Mouse (Mus musculus): ENCODE measurements at regions not wholly inside any gene's neighbourhood (a gene's known extent, or its start where the extent isn't known, plus 50 kb on each side); places are given as distances from the start of the nearest gene placed in this dataset.

DNA sequence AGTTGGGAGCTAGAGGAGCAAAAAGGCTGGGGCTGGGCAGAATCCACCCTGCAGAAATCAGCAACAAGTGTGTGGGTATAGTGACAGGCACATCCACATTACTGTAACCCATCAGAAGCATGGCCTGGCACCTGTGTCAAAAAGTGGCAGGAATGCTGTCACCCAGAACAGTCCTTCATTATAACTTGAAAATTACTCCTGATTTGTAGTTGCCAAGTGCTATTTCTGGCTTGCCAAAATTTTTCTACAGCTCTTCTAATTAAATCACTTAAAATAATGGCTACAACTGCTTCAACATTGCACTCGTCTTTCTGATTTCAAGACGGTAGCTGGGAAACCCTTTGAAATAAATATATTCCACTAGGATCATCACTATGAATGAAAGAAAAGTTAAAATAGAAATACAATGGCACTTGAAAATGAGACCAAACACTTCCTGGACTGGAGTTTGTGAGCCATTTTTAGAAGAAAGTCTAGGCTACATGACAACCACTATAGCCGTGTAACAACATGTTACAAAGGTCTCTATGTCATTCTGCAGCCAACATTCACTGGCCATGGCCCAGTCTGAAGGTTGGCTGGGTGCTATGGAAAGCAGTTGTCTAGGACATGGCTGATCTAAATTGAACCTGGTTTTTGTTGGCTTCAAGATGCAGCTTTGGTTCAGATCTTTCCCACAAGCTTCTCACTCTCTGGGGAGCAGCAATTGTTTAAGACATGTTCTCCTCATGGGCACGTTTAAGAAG lies 190.6 kb upstream of the Tapt1 start:
- peak; percentile 12 for DNase-seq

DNA sequence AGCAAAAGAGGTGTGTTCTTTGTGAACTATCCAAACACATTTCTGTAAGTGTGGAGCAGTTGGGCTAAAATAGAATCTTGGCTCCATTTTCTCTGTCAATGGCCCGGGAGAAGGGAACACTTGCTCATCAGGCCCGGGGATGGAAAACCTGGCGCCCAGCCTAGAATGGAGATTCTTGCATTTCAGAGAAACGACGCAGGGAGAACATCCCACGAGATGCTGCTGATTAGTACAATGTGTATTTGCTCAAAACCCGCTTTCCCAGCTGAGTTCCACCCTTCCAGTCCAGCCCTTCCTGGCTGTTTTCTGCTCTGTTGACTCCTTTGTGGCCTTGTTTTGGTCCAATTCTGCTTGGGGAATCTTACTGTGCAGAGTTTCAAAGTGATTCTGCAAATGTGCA lies 188.0 kb upstream of the Tapt1 start:
- peak; percentile 89 for DNase-seq

DNA sequence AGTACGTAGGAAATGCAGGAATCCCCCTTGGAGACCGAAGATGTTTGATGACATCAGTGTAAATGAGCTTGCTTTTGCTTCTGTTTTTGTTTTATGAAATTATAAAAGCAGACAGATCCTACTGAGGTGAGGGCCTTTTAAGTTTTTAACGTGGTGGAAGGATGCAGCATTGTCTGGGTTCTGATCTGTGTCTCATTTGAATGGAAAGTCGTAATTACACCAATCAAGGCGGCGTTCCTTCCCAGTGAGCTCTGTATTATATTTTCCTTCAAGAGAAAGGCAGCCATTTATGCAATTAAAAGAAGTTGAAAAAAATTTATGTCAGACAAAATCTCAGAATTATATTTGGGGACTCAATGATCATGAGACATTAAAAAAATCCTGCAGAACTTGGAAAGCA lies 176.9 kb upstream of the Tapt1 start:
- DNase-seq: no peak

DNA sequence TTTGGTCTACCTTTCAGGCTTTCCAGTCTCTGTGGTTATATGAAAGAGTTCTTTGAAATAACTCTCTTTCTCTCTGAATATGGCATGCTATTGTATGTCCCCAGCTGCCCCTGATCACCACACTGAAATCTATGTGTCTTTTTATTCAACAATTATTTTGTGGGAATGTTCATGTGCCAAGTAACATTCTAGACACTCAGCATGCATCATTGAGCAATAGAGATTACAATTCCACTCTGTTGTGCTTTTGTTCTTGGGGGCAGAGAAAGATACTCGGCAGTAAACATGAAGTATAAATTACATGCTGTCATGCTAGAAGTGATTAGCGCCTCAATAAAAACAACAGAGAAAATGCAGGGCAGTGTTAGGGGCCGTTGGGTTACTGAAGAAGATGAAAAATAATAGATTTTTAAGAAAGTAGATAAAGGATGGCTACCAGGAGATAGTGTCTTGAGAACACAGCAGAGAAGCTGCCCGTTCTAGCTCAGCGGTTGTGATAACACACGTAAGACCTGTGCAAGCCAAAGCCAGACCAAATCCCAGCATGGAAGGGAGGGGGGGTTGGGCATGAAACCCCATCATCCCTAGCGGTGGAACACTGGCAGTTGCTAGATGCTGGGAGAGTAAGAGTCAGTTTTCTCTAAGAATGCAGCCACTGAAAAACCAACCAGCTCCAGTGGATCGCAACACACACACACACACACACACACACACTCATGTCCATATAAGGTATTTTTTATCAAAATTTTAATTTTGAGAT lies 174.3 kb upstream of the Tapt1 start:
- no peak for DNase-seq

DNA sequence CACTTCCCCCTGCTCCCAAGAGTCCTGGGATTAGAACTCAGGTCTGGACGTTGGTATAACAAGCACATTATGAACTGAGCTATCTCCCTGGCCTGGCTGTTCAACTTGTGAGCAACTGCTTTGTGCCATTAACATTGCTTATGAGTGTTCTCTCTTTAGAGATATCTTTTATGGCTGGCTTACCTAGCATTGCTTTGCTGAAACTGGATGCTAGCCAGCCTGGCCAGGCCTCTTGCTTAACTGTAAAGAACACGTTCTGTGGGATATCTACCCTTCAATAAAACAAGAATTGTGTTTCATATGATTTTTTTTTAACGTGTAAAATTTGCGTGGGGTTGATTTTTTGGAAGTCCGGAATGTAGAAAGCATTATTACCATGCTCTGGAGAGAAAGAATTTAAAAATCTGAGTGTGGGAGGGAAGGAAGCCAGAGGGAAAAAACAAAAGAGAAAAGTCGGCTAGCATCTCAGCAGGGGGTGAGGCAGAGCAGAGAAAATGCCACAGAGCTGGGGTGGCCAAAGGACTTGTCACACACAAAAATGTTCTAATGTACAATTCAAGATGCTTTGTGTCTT lies 160.9 kb upstream of the Tapt1 start:
- DNase-seq: no peak

DNA sequence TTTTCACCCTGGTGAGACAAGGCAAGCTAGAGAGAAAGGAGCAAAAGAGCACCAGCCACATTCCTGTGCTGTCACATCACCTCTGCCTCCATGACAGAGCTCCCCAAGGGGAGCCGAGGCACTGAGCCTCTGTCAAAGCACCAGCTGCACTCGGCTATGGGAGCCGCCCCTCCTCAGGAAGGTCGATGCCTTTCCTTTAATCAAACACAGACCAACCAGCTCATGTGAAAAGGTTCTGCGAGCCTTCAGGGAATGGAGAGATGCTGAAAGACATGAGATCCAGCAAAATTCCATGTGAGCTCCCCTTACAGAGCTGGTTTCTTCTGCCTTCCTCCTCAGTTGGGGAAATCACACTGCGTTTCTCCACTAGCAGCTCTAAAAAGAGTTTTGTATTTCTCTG lies 159.8 kb upstream of the Tapt1 start:
- DNase-seq: no peak

DNA sequence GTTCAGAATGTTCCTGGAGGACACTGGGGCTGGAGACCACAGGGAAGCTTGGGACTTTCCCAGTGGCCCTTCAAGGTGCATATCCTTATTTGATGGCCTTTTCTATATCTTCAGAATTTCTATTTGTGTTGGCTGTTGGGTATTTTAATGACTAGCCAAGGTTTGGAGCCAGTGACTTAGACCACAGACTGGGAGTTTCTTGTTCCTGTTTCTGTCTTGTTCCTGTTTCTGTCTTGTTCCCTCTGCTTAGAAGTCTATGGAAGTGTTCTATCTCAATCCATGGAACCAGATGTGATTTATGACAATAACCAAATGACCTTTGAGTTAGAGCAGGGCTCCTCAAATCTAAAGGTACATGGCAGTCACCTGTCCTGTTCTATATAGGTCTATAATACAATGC lies 156.6 kb upstream of the Tapt1 start:
- no peak for DNase-seq

DNA sequence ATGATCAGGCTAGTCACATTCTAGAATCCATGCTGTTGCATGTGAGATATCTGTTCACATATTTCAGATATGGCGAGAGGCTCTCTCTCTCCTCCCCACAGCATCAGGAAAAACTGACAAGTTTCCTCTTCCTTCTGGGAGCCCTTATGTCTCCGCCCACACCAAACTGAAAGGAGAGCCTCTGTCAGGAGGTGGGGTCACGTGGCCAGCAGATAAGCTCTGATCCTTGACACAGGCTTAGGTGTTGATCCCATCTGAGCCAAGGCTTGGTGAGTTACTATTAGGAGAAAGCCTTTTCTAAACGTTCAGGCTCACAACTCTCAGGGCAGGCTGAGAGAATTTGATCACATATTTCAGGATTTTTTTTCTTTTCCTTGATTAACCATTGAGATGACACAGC lies 143.6 kb upstream of the Tapt1 start:
- DNase-seq: no peak

DNA sequence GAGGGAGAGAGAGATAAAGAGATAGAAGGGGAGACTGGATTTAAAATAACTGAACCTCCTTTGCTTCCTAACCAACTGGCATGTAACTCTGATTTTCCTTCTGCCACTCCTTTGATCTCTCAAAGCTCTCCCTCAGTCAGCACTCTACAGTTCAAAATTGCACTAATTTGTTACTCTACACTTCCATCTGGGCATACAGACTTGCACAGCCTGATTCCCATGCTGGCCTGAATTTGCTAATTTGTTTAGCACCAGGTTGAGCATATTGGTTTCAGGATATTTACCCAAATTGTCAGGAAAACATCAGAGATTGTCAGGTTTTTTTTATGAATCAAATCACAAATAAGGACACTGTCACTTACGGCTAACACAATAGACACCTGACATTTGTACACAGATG lies 125.9 kb upstream of the Tapt1 start:
- no peak for DNase-seq

DNA sequence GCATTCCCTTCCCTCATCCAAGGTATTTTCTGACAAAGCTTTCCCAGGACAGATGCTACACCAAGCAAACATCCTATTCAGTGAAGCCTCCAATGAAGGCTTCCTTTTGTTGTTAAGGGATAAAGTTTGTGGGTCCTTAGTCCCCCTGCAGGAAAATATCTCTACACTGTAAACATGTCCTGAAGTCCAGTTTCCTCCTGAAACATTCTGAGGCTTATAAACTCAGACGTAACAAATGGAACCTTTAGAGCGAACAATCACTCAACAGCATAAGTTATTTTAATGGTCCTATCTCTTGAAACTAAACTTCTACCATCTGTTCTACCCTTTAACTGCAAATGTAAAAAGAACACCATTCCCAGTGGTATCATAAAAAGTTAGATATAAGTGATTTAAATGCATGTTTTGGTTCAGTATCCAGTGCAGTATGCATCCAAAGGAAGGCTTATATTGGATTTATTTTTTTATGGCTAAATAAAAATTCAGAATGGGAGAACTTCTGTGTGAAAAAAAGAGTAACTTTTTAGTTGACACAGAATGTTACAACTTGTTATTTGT lies 115.1 kb upstream of the Tapt1 start:
- DNase-seq: no peak

DNA sequence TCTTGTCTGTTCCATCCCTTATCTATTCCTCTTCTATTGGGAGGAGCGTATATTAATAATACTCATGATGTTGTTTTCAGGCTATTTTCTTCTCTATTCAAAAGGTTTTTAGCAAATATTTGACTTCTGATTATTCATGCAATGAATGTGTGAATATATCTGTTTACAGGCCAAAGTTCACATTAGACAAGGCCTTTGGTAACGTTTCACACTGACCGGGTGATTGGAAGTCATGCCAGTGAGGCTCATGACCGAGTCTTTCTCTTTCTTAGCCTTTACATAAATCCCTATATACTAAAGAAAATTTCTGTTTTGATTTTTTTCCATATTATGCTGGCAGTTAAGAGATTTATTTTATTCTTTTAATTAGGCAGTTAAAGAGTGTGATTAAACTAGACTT lies 112.2 kb upstream of the Tapt1 start:
- no peak for DNase-seq

DNA sequence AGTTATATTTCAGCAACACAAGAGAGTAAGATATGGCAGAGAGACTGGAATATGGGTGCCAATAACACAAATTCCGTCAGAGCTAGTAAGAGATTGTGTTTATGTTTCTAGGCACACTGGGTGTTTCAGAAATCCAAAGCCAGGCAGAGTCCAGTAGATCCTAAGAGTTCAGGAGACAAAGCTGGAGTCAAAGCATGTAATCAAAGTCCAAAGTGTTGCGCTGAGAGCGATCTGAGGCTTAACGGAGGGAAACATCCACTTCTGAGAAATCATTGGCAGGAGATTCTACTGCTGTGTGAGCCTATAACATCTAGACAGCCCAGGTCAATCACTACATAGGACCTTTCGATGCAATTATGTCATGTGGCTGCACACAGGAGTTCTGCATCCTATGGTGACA lies 109.3 kb upstream of the Tapt1 start:
- DNase-seq: no peak

DNA sequence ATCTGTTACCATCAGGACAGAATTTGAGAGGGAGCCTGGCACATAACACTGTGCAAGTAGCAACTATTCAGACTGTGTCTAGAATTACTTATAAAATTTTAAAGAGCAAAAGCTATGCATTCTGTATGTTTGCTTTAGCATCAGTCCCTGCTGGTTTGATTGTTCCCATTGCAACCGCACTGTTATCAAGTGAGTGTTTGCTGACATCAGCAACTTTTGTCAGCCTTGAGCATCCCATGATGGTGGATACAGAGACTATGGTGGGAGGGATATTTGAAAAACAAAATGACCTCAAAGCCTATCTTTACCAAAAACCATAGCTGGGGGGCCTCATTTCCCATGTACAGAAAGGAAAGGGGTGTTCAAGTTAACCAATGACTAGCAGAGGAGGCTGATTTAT lies 93.2 kb upstream of the Tapt1 start:
- DNase-seq: no peak

DNA sequence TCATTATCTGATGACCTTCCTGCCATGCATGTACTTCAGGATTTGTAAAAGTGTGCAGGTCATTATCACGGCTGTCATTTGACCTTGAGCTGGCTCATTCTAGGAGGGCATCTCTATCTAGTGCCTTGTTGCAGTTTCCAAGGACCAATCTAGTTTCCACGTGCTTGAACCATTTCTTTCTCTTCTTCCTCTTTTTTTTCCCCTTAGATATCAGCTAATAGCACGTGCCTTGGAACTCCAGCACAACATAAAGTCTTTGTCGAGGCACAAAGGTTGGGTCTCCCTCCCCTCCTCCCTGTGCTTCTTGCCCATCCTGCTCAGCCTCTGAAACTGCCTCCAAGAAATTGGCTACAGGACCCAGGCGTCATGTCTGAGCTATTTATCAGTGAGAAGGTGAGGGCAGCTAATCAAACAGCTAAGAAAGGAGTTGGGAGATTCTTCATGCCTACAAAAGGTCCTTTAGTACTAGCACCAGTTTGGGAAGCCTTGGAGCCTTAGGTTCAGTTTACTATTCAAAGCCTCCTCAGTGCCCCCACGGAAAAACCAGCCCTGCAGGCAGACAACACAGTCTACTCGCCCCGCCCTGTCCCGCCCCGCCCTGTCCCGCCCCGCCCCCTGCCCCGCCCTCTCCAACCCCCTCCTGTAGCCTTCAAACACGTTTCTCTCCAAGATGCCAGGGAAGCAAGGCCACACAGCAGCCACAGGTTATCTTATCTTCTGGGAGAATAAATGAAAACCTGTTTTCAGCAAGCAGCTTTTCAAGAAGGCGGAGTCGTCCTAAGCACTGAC lies 80.5 kb upstream of the Tapt1 start:
- no peak for DNase-seq

DNA sequence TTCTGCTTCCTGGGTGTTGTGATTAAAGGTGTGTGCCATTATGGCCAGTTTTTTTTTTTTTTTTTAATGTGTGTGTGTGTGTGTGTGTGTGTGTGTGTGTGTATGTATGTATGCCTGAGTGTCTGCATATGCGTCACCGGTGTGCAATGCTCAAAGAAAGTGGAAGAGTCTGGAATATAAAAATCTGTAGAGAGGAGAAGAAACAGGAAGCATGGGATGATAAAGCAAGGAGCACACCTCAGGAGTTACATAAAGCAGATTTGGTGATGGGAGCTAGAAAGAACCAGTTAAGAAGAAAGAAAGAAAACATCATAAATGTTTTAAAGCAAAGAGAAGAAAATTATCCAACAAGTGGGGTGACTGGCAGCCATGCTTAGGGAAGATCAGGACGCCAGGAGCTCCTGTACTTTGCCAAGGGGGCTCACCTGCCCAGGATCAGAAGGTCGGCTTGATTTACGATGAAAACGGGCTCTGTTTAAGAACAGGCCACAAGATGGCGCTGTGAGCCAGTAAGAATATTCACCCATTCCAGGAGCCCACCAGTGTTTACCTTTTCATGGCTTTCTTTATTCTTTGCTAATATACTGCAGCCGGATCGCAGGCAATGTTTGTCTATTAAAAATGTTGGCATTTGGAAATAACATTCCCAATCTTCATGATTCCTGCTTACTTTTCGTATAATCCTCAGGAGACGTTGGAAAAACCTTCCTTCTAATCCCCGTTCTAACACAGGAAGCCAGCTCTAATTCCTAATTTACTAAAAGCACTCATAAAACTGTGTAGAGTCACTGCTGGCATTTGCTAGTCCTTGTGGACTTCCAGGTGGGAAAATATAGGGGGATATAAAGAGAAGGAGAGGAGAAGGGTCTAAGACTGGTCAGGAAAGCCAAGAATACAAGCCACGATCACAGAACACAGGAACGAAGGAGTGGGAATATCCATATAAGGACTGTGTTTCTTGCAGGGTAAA lies 77.7 kb upstream of the Tapt1 start:
- DNase-seq: no peak

DNA sequence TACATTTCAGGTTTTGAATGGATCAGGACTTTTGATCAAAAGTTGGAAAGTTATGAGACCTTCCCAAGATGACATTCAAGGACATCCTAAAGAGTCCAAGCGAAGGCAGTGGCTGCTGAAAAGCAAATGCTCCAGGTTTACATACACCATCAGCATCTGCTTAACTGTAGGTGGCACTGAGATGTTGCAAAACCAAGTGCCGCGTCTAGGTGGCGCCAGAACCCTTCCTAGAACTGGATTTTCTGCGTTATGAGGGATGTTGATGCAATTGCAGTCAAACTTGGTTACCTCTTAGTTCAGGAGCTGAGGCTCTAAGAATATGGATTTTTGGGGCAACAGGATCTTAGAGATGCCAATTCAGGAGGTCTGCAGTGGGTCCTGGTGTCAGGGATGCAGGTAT lies 58.0 kb upstream of the Tapt1 start:
- peak; percentile 35 for DNase-seq

Measured in gastrocnemius, postnatal 25 days (tissue).